Mouse (Mus musculus): ENCODE data around the gene Comp.

Gene Comp

DNA sequence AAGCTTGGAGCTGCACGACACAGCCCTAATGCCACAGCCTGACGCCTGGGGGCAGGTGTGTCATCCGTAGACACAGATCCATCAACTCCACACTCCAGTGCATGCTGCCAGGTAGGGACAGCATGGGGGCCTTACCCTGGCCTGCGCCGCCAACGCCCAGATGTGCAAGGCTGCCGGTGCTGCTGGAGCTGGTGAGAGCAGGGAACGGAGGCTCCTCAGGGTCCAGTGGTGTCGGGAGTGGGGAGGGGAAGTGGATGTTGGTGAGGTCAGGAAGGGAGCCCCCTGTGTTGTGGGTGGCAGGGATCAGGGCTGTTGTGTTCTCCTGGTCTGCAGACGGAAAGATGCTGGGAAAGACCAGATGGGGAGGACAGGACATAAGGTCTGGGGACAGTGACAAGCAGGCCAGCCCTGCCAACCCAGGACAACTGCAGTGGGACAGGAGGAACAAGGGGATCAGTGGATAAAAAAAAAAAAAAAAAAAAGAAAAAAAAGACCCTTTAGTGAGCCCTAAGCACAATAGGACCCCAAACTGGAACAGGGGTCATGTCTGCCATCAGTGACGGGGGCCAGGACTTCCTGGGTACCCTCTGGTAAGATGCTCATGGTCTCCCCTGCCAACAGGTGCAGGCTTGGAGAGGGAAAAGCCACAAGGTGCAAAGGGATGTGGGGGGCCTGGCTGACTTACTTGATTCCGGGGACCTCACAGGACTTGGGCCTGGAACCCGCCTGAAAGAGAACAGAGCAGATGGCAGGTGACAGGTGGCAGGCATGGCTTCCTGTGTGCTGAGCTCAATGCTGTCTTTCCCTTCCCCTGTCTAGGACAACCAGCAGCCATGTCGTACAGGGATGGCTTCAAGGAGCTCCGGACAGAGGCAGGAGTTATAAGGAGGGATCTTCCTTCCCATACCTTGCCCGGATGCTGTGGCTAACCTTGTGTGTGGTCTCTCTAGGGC is 24.5 kb downstream of the Comp start:
- DNase-seq (ENCODE audit: low spot score) = no peak

DNA sequence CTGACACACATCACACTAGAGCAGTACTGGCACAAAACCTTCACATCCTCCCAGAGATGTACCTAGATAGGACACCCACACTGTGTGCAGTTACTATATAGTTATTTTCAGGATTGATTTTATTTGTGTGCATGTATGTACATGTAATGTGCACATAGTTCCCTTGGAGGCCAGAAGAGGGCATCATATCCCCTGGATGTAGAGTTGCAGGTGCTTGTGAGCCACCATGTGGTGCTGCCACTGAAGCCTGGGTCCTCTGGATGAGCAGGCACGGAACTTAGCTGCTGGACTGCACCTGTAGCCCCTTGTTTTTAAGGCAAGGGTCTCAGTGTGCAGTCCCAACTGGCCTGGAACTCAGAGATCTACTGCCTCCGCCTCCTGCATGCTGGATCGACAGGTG is 30.9 kb downstream of the Comp start:
- DNase-seq (ENCODE audit: low spot score) = no peak

DNA sequence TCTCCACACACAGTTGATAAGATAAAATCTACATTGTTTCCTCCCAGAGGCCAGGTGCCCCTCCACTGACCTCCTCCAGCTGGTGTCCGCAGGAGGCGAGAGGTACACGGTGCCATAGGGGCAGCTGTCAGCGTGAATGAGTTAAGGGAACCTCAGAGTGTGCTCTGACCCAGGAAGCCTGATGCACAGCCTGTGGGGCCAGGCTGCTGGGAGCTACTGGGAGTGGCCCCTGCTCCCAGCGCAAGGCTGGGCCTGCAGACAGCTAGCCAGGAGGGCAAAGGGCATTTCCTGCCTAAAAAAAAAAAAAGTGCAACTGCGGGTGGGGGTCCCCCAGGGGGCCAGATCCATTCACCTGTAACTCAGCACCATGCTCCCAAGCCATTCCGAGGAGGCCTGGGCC is 31.8 kb downstream of the Comp start:
- no peak for DNase-seq (ENCODE audit: low spot score)

DNA sequence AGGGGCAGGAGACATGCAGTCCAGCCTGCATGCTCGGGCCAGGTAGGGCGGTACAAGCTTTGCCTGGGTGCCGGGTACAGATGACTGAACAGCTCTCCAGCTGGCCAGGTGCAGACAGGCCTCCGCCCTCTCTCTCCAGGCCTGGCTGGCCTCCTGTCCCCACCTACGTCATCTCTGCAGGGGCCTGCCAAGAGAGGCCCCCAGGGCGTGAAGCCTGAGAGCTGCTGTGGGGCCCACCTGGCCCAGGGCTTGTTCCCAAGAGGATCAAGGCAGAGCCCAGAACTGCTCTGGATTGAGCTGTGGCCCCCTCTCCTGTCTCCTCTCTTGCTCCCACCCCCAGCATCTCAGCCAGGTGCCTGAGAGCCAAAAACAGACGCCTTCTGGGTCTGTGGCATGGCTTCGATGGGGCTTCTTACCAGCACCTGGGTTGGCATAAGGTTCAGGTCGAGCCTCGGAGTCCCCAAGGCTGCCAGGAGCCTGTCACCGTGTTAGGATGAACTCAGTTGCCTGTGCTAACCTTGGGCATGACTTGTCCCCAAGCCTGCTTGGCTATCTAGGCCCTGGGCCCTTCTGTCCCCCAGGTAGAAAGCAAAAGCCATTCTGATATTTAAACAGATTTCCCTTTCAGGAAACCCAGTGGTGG is 33.2 kb downstream of the Comp start:
- DNase-seq (ENCODE audit: low spot score) = no peak

DNA sequence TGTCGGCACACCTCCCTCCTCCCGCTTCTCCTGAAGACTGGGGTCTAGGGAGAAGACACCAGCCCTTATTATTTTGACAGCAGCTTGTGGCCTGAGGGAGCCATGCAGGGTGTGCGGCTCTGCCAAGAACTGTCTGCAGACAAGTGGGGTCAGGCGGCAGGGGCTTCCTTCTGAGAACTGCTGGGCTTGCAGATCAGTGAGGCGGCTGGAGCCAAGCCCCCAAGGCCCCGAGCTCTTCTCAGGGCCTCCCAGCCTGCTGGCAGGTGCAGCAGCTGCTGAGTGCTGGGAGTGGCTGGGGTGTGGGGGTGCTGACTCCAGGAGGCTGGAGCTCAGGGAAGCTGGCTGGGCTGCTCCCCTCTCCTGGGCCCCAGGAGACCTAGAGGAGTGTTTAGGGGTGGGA is 34.9 kb downstream of the Comp start:
- no peak for DNase-seq (ENCODE audit: low spot score)

DNA sequence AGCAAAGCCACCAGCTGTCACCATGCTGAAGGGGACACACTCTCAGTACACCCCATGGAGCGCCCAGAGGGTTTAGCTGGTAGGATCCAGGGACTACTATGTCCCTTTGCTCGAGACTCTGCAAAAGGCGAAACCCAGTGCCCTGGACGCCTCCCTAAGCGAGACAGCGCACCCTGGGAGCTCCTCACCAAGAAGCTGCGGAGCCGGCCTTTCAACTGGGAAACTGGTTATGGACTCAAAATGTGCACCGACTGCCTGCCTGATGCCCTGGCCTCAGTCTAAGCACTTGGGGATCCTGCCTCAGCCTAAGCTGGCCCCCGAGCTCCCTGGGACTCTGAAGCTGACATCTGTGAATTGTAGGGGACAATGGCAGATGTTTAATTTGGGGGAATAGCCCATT is 35.7 kb downstream of the Comp start:
- DNase-seq (ENCODE audit: low spot score) = no peak

DNA sequence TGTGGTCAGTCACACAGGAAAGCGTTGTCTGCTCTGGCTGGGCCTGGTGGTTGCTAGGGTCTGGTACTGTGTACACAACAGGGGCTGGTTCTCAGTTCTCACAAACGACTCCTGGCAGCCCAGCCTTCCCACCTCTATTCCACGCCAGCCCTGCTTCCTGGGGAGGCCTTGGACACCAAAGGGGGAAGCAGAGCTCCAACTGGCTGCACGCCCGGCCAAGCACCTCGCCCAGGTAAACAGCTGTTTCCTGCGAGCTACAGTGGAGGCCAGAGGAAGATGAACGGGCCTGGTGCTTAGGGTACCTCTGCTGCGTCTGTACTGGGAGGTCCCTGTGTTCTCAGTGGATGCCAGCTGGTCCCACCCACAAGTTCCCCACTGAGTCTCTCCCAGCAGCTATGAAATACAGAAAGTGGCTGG is 36.1 kb downstream of the Comp start:
- no peak for DNase-seq (ENCODE audit: low spot score)

DNA sequence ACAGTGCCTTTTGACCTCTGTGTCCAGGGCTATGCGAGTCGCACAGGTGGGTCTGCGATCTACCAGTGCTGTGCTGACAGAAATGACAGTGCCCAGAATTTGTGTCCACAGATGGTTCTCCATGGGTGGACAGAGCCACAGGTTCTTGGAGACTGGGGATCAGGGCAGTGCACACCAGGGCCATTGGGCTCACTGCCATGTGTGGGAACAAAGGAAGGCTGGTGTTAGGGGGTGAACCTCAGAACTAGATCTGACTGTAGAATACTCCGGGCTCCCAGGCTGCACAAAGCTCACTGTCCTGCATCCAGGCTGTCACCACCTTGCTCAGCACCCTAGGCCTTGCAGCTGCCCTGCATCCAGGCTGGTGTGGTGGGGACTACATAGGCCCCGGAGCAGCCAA is 36.9 kb downstream of the Comp start:
- DNase-seq (ENCODE audit: low spot score) = no peak

DNA sequence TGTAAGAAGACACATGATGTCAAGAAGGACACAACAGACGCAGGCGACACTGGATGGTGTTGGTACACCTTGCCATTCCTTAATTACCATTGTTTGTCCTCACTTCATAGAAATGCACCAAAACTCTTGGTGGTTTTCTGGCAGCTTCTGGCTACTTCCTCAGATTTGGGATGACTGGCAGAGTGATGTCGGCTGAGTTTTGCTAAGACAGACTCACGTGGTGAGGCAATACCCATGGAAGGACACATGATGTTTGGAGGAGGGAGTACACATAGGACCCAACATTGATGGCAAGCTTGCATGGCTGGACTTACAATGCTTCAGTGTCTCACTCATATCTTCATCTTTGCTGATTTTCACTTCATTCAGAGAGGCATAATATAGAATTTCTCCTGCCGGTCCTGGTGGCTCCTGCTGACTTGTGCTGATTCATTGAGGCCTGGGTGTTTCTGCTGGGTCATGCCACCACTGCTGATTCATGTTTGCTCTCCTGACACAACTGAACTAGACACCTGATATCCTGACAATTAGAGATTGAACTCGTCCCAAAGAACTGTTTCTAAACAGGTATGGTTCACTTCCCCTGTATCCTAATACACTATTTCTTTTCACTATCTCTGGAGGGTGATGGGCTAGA is 41.1 kb downstream of the Comp start:
- no peak for DNase-seq (ENCODE audit: low spot score)

DNA sequence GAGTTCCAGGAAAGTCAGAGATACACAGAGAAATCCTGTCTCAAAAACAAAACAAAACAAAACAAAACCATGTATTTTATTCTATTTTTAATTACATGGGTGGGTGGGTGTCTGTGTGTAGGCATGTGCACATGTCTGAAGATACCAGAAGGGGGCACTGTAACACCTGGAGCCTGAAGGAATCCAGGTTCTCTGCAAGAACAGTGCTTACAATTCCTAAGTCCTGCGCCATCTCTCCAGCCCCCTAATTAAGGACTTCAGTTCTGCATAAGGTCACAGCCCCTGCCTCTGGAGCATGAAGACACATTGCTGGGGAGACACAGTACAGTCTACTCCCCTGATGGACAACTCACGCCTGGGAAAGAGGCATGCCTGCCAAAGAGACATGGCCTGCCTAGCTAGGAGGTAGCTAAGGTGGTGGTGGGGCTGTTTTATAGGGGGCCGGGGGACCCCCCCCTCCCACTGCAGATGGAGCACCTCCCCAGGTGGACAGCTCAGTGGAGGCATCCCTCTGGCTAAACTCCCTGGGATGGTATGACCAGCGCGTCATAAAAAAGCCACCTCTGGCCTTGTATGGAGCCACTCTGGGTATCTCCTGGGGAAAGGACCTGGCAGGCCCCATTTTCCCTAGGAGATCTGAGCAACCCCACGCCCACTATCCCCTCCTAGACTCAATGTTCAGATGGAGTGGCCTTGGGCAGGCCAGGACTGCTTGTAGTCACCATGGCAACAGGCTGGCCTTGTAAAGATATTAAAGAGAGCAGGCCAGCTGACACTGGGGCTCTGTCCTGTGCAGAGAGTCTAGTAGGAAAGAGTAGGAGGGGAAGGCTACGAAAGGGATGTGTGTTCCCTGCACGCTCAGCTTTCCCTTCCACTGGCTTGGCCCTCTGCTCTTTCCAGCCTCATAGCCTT is 42.4 kb downstream of the Comp start:
- DNase-seq (ENCODE audit: low spot score) = peak; percentile 79

DNA sequence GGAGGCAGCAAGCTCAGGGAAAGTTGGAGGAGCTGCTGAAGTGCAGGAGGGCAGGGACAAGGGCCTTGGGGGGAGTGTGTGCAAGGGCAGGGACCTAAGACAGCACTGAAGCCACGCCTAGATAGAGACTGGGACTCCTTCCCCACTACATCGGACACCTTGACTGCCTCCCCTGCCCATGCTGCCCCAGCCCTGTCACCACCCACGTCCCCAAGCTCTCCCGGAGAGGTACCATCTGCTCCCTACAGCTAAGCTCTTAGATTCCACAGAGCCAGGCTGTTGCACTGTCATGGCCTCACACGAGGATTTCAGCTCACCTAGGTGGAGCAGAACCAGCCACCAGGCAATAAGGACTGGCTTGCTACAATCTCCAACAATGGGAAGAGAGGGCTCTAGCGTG is 43.6 kb downstream of the Comp start:
- no peak for DNase-seq (ENCODE audit: low spot score)

DNA sequence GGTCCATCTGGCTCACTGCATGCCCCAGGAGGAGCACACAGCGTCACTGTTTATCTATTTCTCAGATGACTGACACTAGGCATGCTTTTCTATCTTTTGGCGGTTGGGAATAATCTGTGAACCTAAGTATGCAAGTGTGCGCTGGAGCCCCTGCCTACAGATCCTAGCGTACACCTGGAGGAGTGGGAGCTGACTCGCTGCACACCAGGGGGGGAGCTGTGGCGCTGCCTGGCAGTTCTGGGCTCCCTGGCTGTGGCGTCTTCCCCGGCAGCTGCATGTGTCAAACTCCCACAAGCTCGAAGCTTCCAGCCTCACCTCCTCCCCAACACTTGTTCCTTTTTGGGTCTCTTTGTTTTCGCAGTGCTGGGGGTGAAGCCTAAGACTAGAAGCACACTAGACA is 44.6 kb downstream of the Comp start:
- peak; percentile 60 for DNase-seq (ENCODE audit: low spot score)

DNA sequence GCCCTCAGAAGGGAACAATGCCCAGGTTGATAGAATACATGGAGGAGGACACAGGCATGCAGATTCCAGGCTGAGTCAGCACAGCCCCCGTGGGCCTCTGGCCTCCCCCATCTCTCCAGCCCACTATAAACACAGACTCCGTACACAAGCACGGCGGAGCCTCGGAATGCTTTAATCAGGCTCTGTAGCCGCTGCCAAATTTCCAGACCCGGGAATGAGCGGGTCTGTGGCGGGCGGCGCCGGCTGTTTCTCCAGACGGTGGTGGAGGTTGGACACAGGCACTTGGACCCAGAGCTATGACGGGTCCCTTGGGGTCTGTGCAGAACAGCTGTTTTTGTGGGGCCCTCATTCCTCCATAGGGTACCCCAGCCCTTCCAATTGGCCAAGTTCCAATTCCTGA is 45.6 kb downstream of the Comp start:
- peak; percentile 76 for DNase-seq (ENCODE audit: low spot score)

DNA sequence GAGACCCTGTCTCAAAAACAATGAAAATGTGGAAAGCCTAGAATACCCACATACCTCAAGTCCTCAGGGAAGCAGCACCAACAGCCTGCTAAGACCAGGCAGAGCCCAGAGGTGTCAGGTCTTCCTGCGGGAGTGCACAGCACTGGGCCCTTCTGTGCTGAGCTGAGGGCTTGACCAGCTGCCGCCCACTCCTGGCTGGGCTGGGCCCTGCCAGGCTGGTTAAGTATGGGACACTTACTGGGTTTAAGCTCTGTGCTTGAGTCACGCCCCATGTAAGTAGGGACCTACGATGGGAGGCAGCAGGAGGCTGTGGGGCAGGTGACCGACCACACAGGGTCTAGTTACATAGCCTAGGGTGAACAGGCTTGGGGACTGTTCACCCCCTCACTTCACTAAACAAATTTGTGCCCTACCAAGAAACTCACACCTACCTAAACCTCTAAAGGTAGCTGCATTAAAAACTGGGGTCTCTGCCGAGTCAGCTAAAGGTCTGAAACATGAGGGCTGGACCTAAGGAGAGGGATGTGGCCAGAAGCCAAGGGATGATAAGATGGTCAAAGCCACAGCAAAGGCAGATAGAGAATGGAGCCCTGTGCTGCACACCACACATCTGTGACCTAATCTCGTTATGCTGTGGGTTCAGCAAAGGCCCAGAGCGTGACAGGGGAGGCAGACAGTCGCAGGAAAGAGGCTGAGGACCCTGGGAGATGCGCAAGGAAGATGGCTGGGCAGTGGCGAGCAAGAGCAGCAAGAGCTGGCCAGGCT is 46.7 kb downstream of the Comp start:
- DNase-seq (ENCODE audit: low spot score) = no peak

DNA sequence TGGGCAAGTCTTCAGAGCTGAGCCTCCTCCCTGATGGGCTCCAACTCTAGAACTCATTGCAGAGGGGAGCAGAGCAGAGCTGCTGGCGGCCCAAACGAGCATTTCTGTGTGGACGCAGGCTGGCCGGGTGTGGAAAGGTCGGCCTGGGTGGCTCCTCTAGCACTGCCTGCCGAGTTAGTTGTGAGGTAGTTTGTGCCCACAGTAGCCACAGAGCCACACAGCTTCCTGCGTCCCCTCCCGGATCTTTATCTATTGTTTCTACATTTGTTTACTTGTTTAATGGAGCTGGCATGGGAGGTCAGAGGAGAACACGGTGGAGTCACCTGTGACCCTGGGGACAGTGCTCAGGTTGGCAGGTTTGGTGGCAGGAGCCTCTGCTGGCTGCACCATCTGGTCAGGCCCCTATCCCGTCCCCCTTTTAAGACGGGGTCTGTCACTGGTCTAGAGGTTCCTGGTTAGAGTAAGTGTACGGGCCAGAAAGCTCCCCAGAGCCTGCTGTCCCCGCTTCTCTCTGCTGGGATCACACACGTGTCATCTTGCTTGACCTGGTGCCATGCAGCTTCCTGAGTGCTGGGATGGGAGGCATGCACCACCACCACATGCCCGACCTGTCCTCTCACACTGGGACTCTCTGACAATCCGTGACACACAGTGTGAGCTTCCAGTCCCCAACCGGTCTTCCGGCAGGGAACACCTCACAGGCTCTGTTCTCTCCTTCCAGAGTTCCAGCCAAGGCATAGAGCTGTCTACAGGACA is 48.2 kb downstream of the Comp start:
- no peak for DNase-seq (ENCODE audit: low spot score)

DNA sequence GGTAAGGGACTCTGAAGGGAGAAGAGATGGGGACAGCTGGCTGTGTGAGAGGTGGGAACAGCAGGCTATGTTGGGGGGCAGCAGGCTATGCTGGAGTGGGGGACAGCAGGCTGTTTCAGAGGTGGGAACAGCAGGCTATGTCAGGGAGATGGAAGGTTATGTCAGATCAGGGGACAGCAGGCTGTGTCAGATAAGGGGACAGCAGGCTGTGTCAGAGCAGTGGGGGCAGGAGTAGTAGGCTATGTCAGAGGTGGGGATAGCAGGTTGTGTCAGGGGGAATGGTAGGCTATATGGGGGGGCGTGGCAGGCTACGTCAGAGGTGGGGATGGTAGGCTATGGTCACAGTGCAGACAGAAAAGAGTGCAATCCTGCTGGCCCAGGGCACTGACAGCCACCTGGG is 49.4 kb downstream of the Comp start:
- DNase-seq (ENCODE audit: low spot score) = no peak

DNA sequence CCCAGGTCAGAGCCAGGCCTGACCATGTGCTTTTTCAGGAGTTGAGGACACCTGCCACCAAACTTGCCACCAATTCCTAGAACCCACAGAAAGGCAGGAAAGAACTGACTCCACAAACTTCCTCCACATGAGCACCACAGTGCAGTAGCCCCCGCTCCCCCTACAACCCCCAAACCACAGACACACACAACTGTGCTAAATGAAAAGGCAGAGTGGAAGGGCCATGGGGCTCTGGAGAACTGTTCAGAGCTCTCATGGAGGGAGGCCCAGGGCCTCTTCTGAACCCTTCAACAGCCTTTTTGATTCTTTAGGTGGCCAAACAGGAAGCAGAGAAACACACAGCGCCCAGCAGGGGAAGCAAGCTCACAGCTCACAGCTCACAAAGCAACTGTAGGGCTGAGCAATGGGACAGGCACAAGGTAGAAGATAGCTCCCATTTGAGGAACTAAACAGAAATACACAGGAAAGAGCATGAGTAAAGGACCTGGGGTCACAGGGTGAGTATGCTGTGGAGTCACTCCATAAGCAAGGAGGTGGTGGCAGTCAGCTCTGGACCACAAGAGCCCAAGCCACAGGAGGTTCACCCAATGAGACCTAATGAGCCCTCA is 53.0 kb downstream of the Comp start:
- no peak for DNase-seq (ENCODE audit: low spot score)

DNA sequence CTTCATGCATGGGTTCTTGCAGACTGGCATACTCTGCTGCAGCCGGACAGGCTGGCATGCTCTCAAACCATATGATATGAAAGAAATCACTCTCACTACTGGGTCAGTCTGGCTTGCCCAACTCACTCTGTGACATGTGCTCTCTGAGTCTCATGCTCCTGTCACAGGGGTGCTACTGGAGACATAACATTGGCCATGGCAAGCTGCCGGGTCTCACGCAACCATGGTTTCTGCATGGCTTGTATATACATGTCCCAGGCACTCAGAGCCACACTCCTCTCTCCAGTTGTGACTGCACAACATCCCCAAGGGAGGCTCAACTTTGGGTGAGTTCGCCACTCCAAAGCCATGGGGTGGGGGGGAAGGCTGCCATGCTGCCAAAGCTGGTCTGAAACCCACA is 57.9 kb downstream of the Comp start:
- no peak for DNase-seq (ENCODE audit: low spot score)
